Mouse (Mus musculus) adrenal gland, postnatal 14 days (tissue): ENCODE data around the gene Ugt1a6a. TPM values are rescaled to one million over a fixed set of nuclear protein-coding genes. Genes with fewer than 3 reads are reported as not detected.

Source experiments
- DNase-seq: peaks from one replicate; pipeline ENCODE4 v3.0.0; 2021; ENCODE audit warnings: mixed read lengths
- total RNA-seq: library from RNA; stranded (reverse); gene quantifications from 2 replicates; pipeline ENCODE4 v1.2.3, GENCODE M21; 2021

Gene Ugt1a6a
- total RNA-seq, 1 experiment from 2014 or later, result 12.8 TPM

DNA sequence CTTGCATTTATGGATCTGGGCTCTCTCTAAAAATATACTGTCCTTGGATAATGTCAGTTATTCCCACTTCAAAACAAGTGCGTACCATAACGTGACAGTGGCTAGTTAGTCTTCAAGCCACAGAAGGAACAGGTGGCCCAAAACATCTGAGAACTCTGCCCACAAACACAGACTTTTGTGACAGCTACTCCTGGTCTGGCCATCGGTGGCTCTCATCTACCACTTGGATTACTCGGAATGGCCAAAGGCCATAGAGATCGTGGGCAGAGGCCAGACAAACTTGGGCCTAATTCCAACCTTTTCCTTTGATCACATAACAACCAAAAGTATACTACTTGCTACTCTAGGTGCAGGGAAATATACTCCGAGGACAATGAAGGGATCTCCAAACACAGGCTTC is 133.5 kb downstream of the Ugt1a6a start:
- no peak for DNase-seq

Other genes starting within 250 kb of the Ugt1a6a start
- gene Usp40, start 126.3 kb upstream of the Ugt1a6a start, total RNA-seq, result 25.5 and 27.1 TPM in 2 replicates
- gene Ugt1a10, start 79.4 kb upstream of the Ugt1a6a start, total RNA-seq, result 1.4 TPM in 1 of 2 replicates, not detected in the other
- gene Ugt1a9, start 64.0 kb upstream of the Ugt1a6a start, total RNA-seq, result 0.30 and 5.9 TPM in 2 replicates
- not detected in 2 replicates for gene Ugt1a8, start 47.0 kb upstream of the Ugt1a6a start, total RNA-seq
- 1.9 and 2.6 TPM in 2 replicates for gene Ugt1a7c, start 39.7 kb upstream of the Ugt1a6a start, total RNA-seq
- 5.3 and 11.5 TPM in 2 replicates for gene Ugt1a6b, start 31.6 kb upstream of the Ugt1a6a start, total RNA-seq
- 0.37 and 0.41 TPM in 2 replicates for gene Ugt1a5, start 31.2 kb downstream of the Ugt1a6a start, total RNA-seq
- 0.22 and 0.26 TPM in 2 replicates for gene Ugt1a2, start 65.8 kb downstream of the Ugt1a6a start, total RNA-seq
- 2.6 and 2.8 TPM in 2 replicates for gene Dnajb3, start 71.0 kb downstream of the Ugt1a6a start, total RNA-seq
- 11.5 and 47.2 TPM in 2 replicates for gene Ugt1a1, start 77.2 kb downstream of the Ugt1a6a start, total RNA-seq
- gene Mroh2a, start 92.2 kb downstream of the Ugt1a6a start, total RNA-seq, result 0.04 and 0.26 TPM in 2 replicates
- gene Hjurp, start 142.8 kb downstream of the Ugt1a6a start, total RNA-seq, result 57.7 and 64.9 TPM in 2 replicates
- gene Trpm8, start 142.9 kb downstream of the Ugt1a6a start, total RNA-seq, result not detected in 2 replicates